Mouse (Mus musculus) embryonic facial prominence, embryonic 11.5 days (tissue): ENCODE results near the gene Clca4a. TPM values are rescaled to one million over a fixed set of nuclear protein-coding genes. Genes with fewer than 3 reads are reported as not detected.
"Not testable (repeated sequence)": the region's sequence is repeated elsewhere in the genome, so short reads cannot be mapped to it uniquely, and the experiment has no call there.

Experiments used
- ATAC-seq: fragments of 200-750 bp; cut with Nextera tagmentation; replicated peaks from 2 replicates; pipeline ENCODE4 v1.8.0; 2017; ENCODE audit warnings: low read depth; ENCODE audit not compliant: insufficient number of reproducible peaks, low FRiP score, low TSS enrichment
- DNase-seq: peaks from one replicate; pipeline ENCODE4 v3.0.0-alpha.2; 2015; ENCODE audit warnings: low spot score
- H3K27ac ChIP-seq: fragments of 300-500 bp; sonication (generic); replicated peaks from 2 replicates; pipeline ENCODE4 v1.5.1; 2014; ENCODE audit warnings: mild to moderate bottlenecking, low read depth, low read length, control low read depth
- H3K27me3 ChIP-seq: fragments of 300-500 bp; sonication (generic); 2 replicates; pipeline ENCODE4 v1.6.1; 2014; ENCODE audit warnings: mild to moderate bottlenecking, low read length, moderate library complexity, mixed read lengths; ENCODE audit not compliant: control insufficient read depth, insufficient read depth
- H3K36me3 ChIP-seq: fragments of 300-500 bp; sonication (generic); replicated peaks from 2 replicates; pipeline ENCODE4 v1.6.1; 2014; ENCODE audit warnings: low read depth, mild to moderate bottlenecking, low read length, moderate library complexity, mixed read lengths; ENCODE audit not compliant: control insufficient read depth, insufficient read depth
- H3K4me1 ChIP-seq: fragments of 300-500 bp; sonication (generic); 2 replicates; pipeline ENCODE4 v1.6.1; 2014; ENCODE audit warnings: low read length, mixed read lengths; ENCODE audit not compliant: control insufficient read depth, insufficient read depth
- H3K4me2 ChIP-seq: fragments of 300-500 bp; sonication (generic); 2 replicates; pipeline ENCODE4 v1.6.1; 2014; ENCODE audit warnings: low read depth, mild to moderate bottlenecking, control low read depth, low read length, moderate library complexity
- H3K4me3 ChIP-seq: fragments of 300-500 bp; sonication (generic); 2 replicates; pipeline ENCODE4 v1.5.1; 2014; ENCODE audit warnings: low read depth, low read length, control low read depth
- H3K9ac ChIP-seq: fragments of 300-500 bp; sonication (generic); replicated peaks from 2 replicates; pipeline ENCODE4 v1.6.1; 2014; ENCODE audit warnings: mild to moderate bottlenecking, control low read depth, low read length
- H3K9me3 ChIP-seq: fragments of 300-500 bp; sonication (generic); replicated peaks from 2 replicates; pipeline ENCODE4 v1.6.1; 2016; ENCODE audit warnings: mild to moderate bottlenecking, low read length, inconsistent platforms, mixed read lengths; ENCODE audit not compliant: control insufficient read depth
- WGBS: fragments of 180-500 bp; shearing (Covaris S2); extraction: QIAGEN DNeasy Blood & Tissue Kit; methylation state at CpG from one replicate; pipeline ENCODE4 v1.1.7; 2014; 5-methylcytosine and 5-hydroxymethylcytosine counted together
- polyA plus RNA-seq: library from polyadenylated mRNA; unstranded; fragments of >200 nt; fragmentation: Nextera tagmentation; extraction: Ambion mirVana; gene quantifications from 2 replicates; pipeline ENCODE4 v1.2.1, GENCODE M21; 2014

Clca4a gene
- polyA plus RNA-seq, 1 experiment from 2014 or later, result not detected

GRCm38 (mm10) chr3:144977631-144978030 lies 2.8 kb upstream of the Clca4a start:
- H3K27me3 ChIP-seq, result no peaks in the 10 kb centered on the region
- no peak overlapping the region for H3K9ac ChIP-seq
- H3K36me3 ChIP-seq, result no peaks in the 10 kb centered on the region
- no peak overlapping the region for H3K4me3 ChIP-seq
- no peak for ATAC-seq
- DNase-seq, result no peak
- H3K4me1 ChIP-seq, result no peaks in the 10 kb centered on the region
- H3K4me2 ChIP-seq, result no peak overlapping the region
- WGBS, result 34% methylated on average over 4 of the region's 4 CpGs
- no peaks in the 10 kb centered on the region for H3K9me3 ChIP-seq
- H3K27ac ChIP-seq, result no peak overlapping the region

- 65% methylated on average over 1 of the region's 1 CpGs for WGBS
- no peak overlapping the region for H3K27ac ChIP-seq
- no peak overlapping the region for H3K4me2 ChIP-seq
- ATAC-seq (no peak), DNase-seq (no peak)
- no peaks in the 10 kb centered on the region for H3K9me3 ChIP-seq
- H3K36me3 ChIP-seq, result no peaks in the 10 kb centered on the region
- no peaks in the 10 kb centered on the region for H3K4me1 ChIP-seq
- no peak overlapping the region for H3K4me3 ChIP-seq
- no peak overlapping the region for H3K9ac ChIP-seq
- H3K27me3 ChIP-seq, result no peaks in the 10 kb centered on the region
Measured at GRCm38 (mm10) chr3:144976091-144976490, 1.2 kb upstream of the Clca4a start.

- Histone ChIP-seq H3K27me3 (no peaks in the 10 kb centered on the region), H3K9ac (no peak overlapping the region), H3K36me3 (no peaks in the 10 kb centered on the region), H3K4me1 (no peaks in the 10 kb centered on the region), H3K4me2 (no peak overlapping the region), H3K4me3 (no peak overlapping the region), H3K9me3 (no peaks in the 10 kb centered on the region), H3K27ac (no peak overlapping the region)
- 71% methylated on average over 9 of the region's 9 CpGs for WGBS
- no peak for ATAC-seq
- DNase-seq, result no peak
Measured at GRCm38 (mm10) chr3:144971553-144972270, 3.1 kb downstream of the Clca4a start.

GRCm38 (mm10) chr3:144969755-144970154 lies 5.1 kb downstream of the Clca4a start:
- no peaks in the 10 kb centered on the region for H3K27me3 ChIP-seq
- H3K4me3 ChIP-seq, result no peak overlapping the region
- ATAC-seq (no peak), DNase-seq (no peak)
- H3K4me1 ChIP-seq, result no peaks in the 10 kb centered on the region
- H3K9ac ChIP-seq, result no peak overlapping the region
- H3K27ac ChIP-seq, result no peak overlapping the region
- no peak overlapping the region for H3K4me2 ChIP-seq
- no peaks in the 10 kb centered on the region for H3K9me3 ChIP-seq
- no peaks in the 10 kb centered on the region for H3K36me3 ChIP-seq
- 85% methylated on average over 1 of the region's 1 CpGs for WGBS

GRCm38 (mm10) chr3:144966074-144966473 lies 8.8 kb downstream of the Clca4a start:
- no peak for DNase-seq
- Histone ChIP-seq H3K4me2 (no peak overlapping the region), H3K9me3 (no peaks in the 10 kb centered on the region), H3K36me3 (no peaks in the 10 kb centered on the region), H3K4me1 (no peaks in the 10 kb centered on the region), H3K27ac (no peak overlapping the region), H3K4me3 (no peak overlapping the region), H3K9ac (no peak overlapping the region), H3K27me3 (no peaks in the 10 kb centered on the region)
- 68% methylated on average over 4 of the region's 4 CpGs for WGBS
- no peak for ATAC-seq

GRCm38 (mm10) chr3:144950829-144951228 lies 24.0 kb downstream of the Clca4a start:
- DNase-seq, result no peak
- H3K27me3 ChIP-seq, result no peaks in the 10 kb centered on the region
- ATAC-seq, result no peak
- H3K27ac ChIP-seq, result no peak overlapping the region
- no peaks in the 10 kb centered on the region for H3K36me3 ChIP-seq
- no peaks in the 10 kb centered on the region for H3K9me3 ChIP-seq
- H3K4me2 ChIP-seq, result no peak overlapping the region
- WGBS, result 61% methylated on average over 4 of the region's 4 CpGs
- H3K4me1 ChIP-seq, result no peaks in the 10 kb centered on the region
- H3K9ac ChIP-seq, result no peak overlapping the region
- H3K4me3 ChIP-seq, result no peak overlapping the region

GRCm38 (mm10) chr3:144947376-144947775 lies 27.5 kb downstream of the Clca4a start:
- H3K27me3 ChIP-seq, H3K9ac ChIP-seq, H3K4me3 ChIP-seq, H3K4me2 ChIP-seq, H3K4me1 ChIP-seq, ATAC-seq, H3K9me3 ChIP-seq, H3K36me3 ChIP-seq, H3K27ac ChIP-seq, DNase-seq: not testable (repeated sequence)
- WGBS, result 20% methylated on average over 5 of the region's 5 CpGs

- not testable (repeated sequence) for H3K4me1 ChIP-seq
Measured at GRCm38 (mm10) chr3:144933625-144934024, 41.2 kb downstream of the Clca4a start.

More at GRCm38 (mm10) chr3:144933625-144934024, 41.2 kb downstream of the Clca4a start:
- H3K27ac ChIP-seq, H3K4me2 ChIP-seq, DNase-seq, H3K9me3 ChIP-seq, H3K27me3 ChIP-seq, H3K36me3 ChIP-seq, H3K9ac ChIP-seq, H3K4me3 ChIP-seq: not testable (repeated sequence)
- 0 out of 2 replicates have a peak, but pooled peaks have one; percentile 39 for ATAC-seq
